Mouse (Mus musculus): ENCODE measurements at regions not wholly inside any gene's neighbourhood (a gene's known extent, or its start where the extent isn't known, plus 50 kb on each side); places are given as distances from the start of the nearest gene placed in this dataset.

DNA sequence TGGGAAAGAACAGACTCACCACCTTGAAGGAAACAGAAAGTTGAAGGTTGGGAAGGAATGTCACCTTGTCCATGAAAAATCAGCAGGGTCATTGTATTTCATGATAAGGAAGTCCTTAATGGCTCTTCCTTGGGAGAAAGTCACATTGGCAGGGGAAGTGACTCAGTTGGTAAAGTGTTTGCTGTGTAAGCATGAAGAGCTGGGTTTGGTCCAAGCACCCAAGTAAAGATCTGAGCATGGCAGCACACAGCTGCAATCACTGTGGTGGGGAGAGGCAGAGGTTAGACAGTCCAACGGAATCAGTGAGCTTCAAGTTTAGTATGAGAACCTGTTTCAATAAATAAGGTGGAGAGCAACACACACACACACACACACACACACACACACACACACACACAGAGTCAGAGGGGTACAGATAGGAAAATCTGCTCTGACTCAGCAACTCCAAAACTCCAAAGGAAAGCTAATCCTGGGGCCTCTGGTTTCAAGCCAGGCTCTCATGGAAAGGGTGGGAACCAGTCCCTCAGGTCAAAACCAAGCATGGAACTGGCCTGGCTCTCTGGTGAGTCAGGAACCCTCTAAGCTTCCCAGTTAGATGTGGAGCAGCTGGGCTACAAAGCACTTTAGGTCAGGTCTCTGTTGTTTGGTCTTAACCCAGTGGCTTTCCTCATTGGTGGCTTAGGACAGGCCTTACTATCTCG lies 180.2 kb upstream of the Jade1 start:
- Histone ChIP-seq H3K9me3 (replicated peaks) (no peaks in the 10 kb centered on the region), H3K4me2 (no peak overlapping the region), H3K36me3 (no peaks in the 10 kb centered on the region), H3K27ac (no peak overlapping the region), H3K4me1 (replicated peaks) (no peaks in the 10 kb centered on the region), H3K4me3 (replicated peaks) (no peak overlapping the region), H3K27me3 (no peaks in the 10 kb centered on the region), H3K9ac (no peak overlapping the region)
- no peak for DNase-seq
- ATAC-seq (ENCODE audit: low read depth): no peak
- 62% methylated on average over 2 of the region's 2 CpGs for WGBS (ENCODE audit: insufficient replicate concordance)

DNA sequence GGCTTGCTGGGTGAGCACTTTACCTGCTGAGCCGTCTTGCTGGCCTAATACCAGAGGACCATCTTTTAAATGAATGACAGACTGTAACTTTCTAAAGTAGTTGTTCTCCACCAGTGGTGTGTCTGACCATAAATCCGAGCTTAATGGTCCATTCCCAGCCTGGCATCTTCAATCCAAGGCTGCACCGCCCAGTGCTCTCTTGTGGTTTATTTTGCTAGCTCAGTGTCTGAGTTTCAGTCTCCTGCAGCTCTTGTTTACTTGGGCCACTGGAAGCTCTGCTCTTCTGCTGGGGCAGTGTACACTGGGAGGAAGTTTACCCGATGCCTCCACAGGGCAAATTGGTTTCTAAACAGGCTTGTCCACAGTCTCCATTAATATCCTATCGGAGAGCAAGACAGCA lies 182.3 kb upstream of the Jade1 start:
- Histone ChIP-seq H3K4me1 (replicated peaks) (no peaks in the 10 kb centered on the region), H3K9me3 (replicated peaks) (no peaks in the 10 kb centered on the region), H3K27me3 (no peaks in the 10 kb centered on the region), H3K27ac (no peak overlapping the region), H3K4me3 (replicated peaks) (no peak overlapping the region), H3K36me3 (no peaks in the 10 kb centered on the region), H3K4me2 (no peak overlapping the region), H3K9ac (no peak overlapping the region)
- ATAC-seq (ENCODE audit: low read depth) (no peak), DNase-seq (no peak)
- 58% methylated on average over 5 of the region's 5 CpGs for WGBS (ENCODE audit: insufficient replicate concordance)

DNA sequence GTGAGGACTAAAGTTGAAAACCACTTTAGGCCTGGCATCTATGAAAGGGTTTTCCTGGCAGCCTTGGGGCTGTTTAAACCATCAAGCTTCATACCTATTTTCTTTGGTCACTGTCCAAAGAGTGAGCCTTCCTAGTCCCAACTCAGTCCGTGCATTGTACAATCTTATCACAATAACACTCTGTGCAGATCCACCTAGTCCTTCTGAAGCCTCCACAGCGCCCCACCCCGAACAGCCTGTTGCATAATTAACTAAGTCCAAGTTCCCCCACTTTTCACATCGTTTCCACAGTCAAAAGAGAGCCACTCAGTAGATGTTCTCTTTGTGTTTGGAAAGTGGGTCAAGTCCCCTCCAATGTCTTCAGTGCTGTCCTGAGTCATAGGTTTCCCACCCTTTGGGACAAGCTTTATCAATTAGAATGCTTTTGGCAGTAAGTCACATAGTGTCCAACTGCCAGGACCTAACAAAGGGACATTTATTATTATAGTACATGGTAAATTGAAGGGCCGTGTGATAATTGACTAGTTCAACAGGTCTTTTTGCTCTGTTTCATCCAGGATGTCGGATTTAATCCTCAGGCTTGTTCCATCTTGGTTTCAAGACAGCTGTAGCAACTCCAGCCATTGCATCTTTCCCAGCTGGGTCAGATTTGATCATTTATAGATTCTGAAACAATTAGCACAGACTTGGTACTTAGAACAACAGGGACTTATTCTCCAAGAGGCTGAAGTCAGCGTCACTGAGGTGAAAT lies 187.0 kb upstream of the Jade1 start:
- Histone ChIP-seq H3K4me1 (replicated peaks) (no peaks in the 10 kb centered on the region; the same call in 1 of the 2 replicates), H3K4me2 (no peak overlapping the region), H3K9me3 (replicated peaks) (no peaks in the 10 kb centered on the region), H3K9ac (no peak overlapping the region), H3K27me3 (no peaks in the 10 kb centered on the region), H3K36me3 (no peaks in the 10 kb centered on the region), H3K27ac (no peak overlapping the region), H3K4me3 (replicated peaks) (no peak overlapping the region)
- ATAC-seq (ENCODE audit: low read depth) (no peak), DNase-seq (no peak)
- WGBS (ENCODE audit: insufficient replicate concordance): 49% methylated on average over 7 of the region's 7 CpGs

DNA sequence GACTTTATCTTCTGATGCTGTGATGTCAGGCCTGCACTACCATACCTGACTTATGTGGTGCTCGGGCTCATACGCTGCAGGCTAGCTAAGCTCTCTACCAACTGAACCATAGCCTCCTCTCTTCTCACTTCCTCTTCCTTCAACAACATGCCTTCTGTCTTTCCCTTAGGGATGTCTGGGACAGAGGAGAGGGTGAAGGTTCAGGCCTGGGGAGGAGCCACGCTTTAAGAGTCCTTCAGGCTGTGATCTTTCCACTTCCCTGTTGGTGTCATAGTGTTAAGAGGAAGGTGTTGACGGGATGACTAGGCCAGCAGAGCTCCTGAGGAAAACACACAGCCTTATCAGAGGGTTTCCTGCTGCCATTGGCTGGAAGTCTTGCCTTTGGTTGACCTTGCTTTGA lies 188.8 kb upstream of the Jade1 start:
- WGBS (ENCODE audit: insufficient replicate concordance): 51% methylated on average over 4 of the region's 4 CpGs
- Histone ChIP-seq H3K9ac (no peak overlapping the region), H3K9me3 (replicated peaks) (no peaks in the 10 kb centered on the region), H3K27ac (no peak overlapping the region), H3K27me3 (no peaks in the 10 kb centered on the region), H3K4me1 (replicated peaks) (no peaks in the 10 kb centered on the region; the same call in 1 of the 2 replicates), H3K4me2 (no peak overlapping the region), H3K36me3 (no peaks in the 10 kb centered on the region), H3K4me3 (replicated peaks) (no peak overlapping the region)
- no peak for DNase-seq
- no peak for ATAC-seq (ENCODE audit: low read depth)

DNA sequence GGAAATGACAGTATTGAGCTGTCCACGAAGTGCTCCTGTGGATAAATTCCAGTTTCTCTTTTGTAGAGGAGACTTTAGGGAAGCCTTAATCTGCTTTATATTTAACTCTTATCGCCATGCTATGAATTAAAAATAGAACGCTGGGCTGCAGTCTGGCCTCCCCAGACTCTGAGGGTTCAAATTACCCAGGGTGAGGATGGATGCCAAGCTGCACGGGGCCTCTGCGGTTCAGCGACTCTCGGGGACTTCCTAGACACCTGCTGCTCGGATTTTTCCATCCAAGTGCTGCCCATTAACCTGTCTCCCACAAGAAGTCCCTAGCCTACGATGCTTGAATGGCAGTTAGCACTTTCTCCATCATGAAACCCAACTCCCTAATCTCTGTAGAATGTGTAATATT lies 189.3 kb upstream of the Jade1 start:
- Histone ChIP-seq H3K4me1 (replicated peaks) (no peaks in the 10 kb centered on the region; the same call in 1 of the 2 replicates), H3K27me3 (no peaks in the 10 kb centered on the region), H3K9ac (no peak overlapping the region), H3K9me3 (replicated peaks) (no peaks in the 10 kb centered on the region), H3K4me3 (replicated peaks) (no peak overlapping the region), H3K4me2 (no peak overlapping the region), H3K27ac (no peak overlapping the region), H3K36me3 (no peaks in the 10 kb centered on the region)
- 64% methylated on average over 9 of the region's 9 CpGs for WGBS (ENCODE audit: insufficient replicate concordance)
- DNase-seq (no peak), ATAC-seq (ENCODE audit: low read depth) (no peak)

DNA sequence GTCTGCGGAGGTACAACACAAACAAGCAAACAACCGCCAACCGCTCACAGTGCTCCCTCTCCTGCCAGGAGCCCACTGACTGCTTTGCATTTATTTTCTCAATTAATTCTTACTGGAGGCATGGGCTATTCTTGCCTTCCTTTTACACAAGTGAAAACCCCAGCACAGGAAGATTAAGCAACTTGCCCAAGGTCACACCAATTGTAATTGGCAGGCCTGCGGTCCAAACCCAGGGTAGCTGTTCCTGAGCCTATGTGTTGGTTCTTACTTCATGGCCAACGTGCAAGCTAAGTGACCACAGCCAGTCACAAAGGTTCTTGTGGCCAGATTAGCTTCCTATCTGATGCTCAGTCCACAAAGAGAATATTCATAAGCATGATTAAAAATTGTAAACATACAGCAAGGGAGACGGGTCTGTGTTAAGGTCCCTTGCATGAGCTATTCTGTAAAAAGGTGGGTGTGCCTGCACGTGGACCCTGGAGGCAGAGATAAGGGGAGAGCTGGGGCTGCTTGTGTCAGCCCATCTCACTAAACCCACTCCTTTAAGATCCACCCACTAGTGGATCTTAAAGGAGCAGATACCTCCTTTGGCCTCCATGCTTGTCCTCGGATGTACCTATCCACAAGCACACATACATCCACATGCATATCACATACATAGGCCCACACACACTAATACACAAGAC lies 190.2 kb upstream of the Jade1 start:
- ATAC-seq (ENCODE audit: low read depth) (no peak), DNase-seq (no peak)
- no peaks in the 10 kb centered on the region for H3K36me3 ChIP-seq
- H3K4me2 ChIP-seq: no peak overlapping the region
- WGBS (ENCODE audit: insufficient replicate concordance): 51% methylated on average over 8 of the region's 8 CpGs
- H3K9me3 ChIP-seq (replicated peaks): no peaks in the 10 kb centered on the region
- H3K27ac ChIP-seq: no peak overlapping the region
- H3K9ac ChIP-seq: no peak overlapping the region
- H3K4me1 ChIP-seq (replicated peaks): no peaks in the 10 kb centered on the region; the same call in 1 of the 2 replicates
- H3K4me3 ChIP-seq (replicated peaks): no peak overlapping the region
- H3K27me3 ChIP-seq: no peaks in the 10 kb centered on the region

DNA sequence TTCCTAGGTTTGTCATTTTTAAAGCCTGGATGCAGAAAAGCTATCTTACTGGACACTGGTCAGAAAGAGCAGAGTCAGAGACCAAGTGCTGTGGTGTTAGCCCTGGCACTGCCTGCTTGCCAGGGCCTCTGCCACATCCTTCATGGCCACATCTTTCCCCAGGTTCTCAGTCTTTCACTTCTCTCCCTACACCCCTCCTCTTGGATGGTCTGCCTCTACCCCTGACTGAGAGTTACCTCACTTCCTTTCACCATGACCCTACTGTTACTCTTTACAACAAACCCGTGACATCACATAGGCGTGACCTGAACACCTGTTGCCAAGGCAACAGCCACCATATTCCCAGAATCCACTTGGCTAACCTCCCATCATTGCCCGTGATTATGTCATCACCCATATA lies 191.6 kb upstream of the Jade1 start:
- no peak overlapping the region for H3K4me3 ChIP-seq (replicated peaks)
- H3K9me3 ChIP-seq (replicated peaks): no peaks in the 10 kb centered on the region
- no peaks in the 10 kb centered on the region for H3K27me3 ChIP-seq
- 59% methylated on average over 3 of the region's 3 CpGs for WGBS (ENCODE audit: insufficient replicate concordance)
- ATAC-seq (ENCODE audit: low read depth) (no peak), DNase-seq (no peak)
- H3K9ac ChIP-seq: no peak overlapping the region
- no peak overlapping the region for H3K27ac ChIP-seq
- H3K36me3 ChIP-seq: no peaks in the 10 kb centered on the region
- H3K4me2 ChIP-seq: no peak overlapping the region
- no peaks in the 10 kb centered on the region; the same call in 1 of the 2 replicates for H3K4me1 ChIP-seq (replicated peaks)

DNA sequence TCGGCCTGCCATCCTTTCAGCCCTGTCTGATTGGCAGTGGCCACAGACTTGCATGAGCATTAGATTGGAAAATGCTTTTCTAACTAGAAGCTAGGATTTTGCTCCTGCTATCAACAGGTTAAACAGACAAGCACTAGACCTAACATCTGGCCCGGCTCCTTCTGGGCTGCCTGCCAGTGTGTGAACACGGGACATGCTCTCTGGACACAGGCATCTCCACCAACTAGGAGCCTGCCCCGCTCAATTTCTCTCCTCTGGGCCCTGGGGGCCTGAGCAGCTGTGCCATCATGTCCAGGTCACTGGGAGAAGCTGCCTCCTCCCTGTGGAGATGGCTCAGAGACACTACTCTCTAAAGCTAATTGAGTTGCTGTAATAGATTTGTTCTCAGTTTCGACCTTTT lies 195.3 kb upstream of the Jade1 start:
- ATAC-seq (ENCODE audit: low read depth) (no peak), DNase-seq (no peak)
- Histone ChIP-seq H3K9ac (no peak overlapping the region), H3K27me3 (no peaks in the 10 kb centered on the region), H3K4me1 (replicated peaks) (no peaks in the 10 kb centered on the region; the same call in 1 of the 2 replicates), H3K27ac (no peak overlapping the region), H3K9me3 (replicated peaks) (no peaks in the 10 kb centered on the region), H3K4me3 (replicated peaks) (no peak overlapping the region), H3K4me2 (no peak overlapping the region), H3K36me3 (no peaks in the 10 kb centered on the region)
- 62% methylated on average over 5 of the region's 5 CpGs for WGBS (ENCODE audit: insufficient replicate concordance)

DNA sequence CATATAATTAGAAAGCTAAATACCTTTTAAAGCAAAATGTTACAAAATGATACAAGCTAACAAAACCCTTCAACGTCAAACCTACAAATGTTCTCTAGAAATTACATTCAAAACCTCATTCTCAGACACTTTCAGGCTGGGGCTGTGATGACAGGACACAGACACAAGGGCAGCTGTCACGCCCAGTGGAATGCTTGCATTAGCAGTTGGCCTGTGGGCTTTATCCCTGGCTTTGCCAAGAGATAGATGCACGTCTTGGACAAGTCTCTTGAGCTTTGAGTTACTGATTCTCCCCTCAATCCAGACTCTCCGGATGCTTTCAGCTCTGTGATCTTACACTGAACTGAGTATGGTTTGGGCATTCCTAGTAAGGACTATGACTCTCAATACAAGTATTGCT lies 196.1 kb upstream of the Jade1 start:
- H3K27me3 ChIP-seq: no peaks in the 10 kb centered on the region
- no peaks in the 10 kb centered on the region for H3K4me1 ChIP-seq (replicated peaks)
- H3K36me3 ChIP-seq: no peaks in the 10 kb centered on the region
- no peak overlapping the region for H3K4me2 ChIP-seq
- ATAC-seq (ENCODE audit: low read depth): no peak
- no peak overlapping the region for H3K27ac ChIP-seq
- 62% methylated on average over 4 of the region's 4 CpGs for WGBS (ENCODE audit: insufficient replicate concordance)
- DNase-seq: no peak
- H3K4me3 ChIP-seq (replicated peaks): no peak overlapping the region
- no peak overlapping the region for H3K9ac ChIP-seq
- H3K9me3 ChIP-seq (replicated peaks): no peaks in the 10 kb centered on the region

DNA sequence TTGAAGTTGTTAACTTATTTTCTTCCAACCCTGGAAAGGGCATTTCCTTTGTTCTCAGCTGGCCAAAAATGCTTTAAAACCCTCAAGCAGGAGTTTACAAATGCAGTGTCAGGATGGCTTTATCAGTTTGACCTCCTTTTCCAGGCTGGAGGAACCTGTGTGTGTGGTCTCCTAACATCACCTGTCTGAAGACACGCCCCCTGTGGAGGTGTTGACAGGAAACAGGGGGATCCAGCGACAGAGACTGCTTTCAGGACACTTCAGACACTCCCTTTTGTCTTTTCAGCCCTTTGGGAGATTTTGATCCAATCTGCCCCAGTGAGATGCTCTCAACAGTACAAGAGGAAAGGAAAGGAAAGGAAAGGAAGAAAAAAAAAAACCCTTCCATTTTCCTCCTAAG lies 202.5 kb upstream of the Jade1 start:
- Histone ChIP-seq H3K4me3 (replicated peaks) (no peak overlapping the region), H3K4me1 (replicated peaks) (no peaks in the 10 kb centered on the region), H3K9ac (no peak overlapping the region), H3K4me2 (no peak overlapping the region), H3K9me3 (replicated peaks) (no peaks in the 10 kb centered on the region), H3K27ac (no peak overlapping the region), H3K27me3 (no peaks in the 10 kb centered on the region), H3K36me3 (no peaks in the 10 kb centered on the region)
- DNase-seq (no peak), ATAC-seq (ENCODE audit: low read depth) (no peak)
- 19% methylated on average over 2 of the region's 2 CpGs for WGBS (ENCODE audit: insufficient replicate concordance)

DNA sequence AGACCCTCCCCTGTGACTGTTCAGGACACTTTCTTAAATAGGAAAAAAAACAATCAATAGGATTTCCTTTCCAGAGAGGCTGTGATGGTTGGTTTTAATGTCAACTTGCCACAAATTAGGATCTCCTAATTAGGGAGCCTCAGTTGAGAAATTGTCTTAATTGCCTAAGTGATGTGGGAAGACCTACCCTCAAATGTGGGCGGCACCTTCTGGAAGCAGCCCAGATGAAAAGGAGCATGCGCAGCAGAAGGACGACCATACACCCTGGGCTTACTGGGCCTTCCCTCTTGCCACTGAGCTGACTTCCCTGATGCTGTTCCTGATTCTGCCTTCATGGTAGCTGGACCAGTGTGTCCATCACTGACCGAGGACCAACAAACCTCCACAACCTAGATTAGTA lies 203.7 kb upstream of the Jade1 start:
- 70% methylated on average over 4 of the region's 4 CpGs for WGBS (ENCODE audit: insufficient replicate concordance)
- H3K4me3 ChIP-seq (replicated peaks): no peak overlapping the region
- H3K36me3 ChIP-seq: no peaks in the 10 kb centered on the region
- H3K27me3 ChIP-seq: no peaks in the 10 kb centered on the region
- H3K9me3 ChIP-seq (replicated peaks): no peaks in the 10 kb centered on the region
- no peak overlapping the region for H3K27ac ChIP-seq
- no peaks in the 10 kb centered on the region for H3K4me1 ChIP-seq (replicated peaks)
- ATAC-seq (ENCODE audit: low read depth) (no peak), DNase-seq (no peak)
- H3K9ac ChIP-seq: no peak overlapping the region
- no peak overlapping the region for H3K4me2 ChIP-seq

All from liver, embryonic 13.5 days (tissue).